Mouse (Mus musculus): ENCODE measurements around the gene Gnl2. TPM values are rescaled to one million over a fixed set of nuclear protein-coding genes. Genes with fewer than 3 reads are reported as not detected.
A peak's percentile ranks its signal among the peaks of the same experiment; 100 is the strongest.

Gnl2 gene
- 10 to 100 TPM; 39.9 to 44.3 TPM for total RNA-seq (2021)

GRCm38 (mm10) chr4:125015806-125016635 is at the start of gene Gnl2:
Gene Gnl2, plus strand, starts transcription at chr4:125016585.
- peak; percentile 49 for DNase-seq

GRCm38 (mm10) chr4:124968711-124969110 is 47.7 kb upstream of the Gnl2 start:
- no peak for DNase-seq

GRCm38 (mm10) chr4:124969219-124969848 is 47.1 kb upstream of the Gnl2 start:
- DNase-seq: no peak

GRCm38 (mm10) chr4:124970194-124970593 is 46.2 kb upstream of the Gnl2 start:
- no peak for DNase-seq

GRCm38 (mm10) chr4:124970677-124971076 is 45.7 kb upstream of the Gnl2 start:
- no peak for DNase-seq

GRCm38 (mm10) chr4:124971094-124971493 is 45.3 kb upstream of the Gnl2 start:
- DNase-seq: no peak

GRCm38 (mm10) chr4:124972316-124972715 is 44.1 kb upstream of the Gnl2 start:
- no peak for DNase-seq

GRCm38 (mm10) chr4:124973296-124973695 is 43.1 kb upstream of the Gnl2 start:
- DNase-seq: no peak

- no peak for DNase-seq
Measured at GRCm38 (mm10) chr4:124978201-124978600, 38.2 kb upstream of the Gnl2 start.

- DNase-seq: no peak
Measured at GRCm38 (mm10) chr4:124983893-124984526, 32.4 kb upstream of the Gnl2 start.

- no peak for DNase-seq
Measured at GRCm38 (mm10) chr4:124984871-124985670, 31.3 kb upstream of the Gnl2 start.

- peak; percentile 27 for DNase-seq
Measured at GRCm38 (mm10) chr4:124985671-124986602, 30.4 kb upstream of the Gnl2 start, which contains the start of gene Rspo1. Gene Rspo1, plus strand, starts transcription at chr4:124986430.

GRCm38 (mm10) chr4:124986739-124987710 is 29.4 kb upstream of the Gnl2 start:
- no peak for DNase-seq

GRCm38 (mm10) chr4:124987711-124988097 is 28.7 kb upstream of the Gnl2 start:
- no peak for DNase-seq

GRCm38 (mm10) chr4:124988382-124988781 is 28.0 kb upstream of the Gnl2 start:
- DNase-seq: no peak

GRCm38 (mm10) chr4:124989787-124990253 is 26.6 kb upstream of the Gnl2 start:
- no peak for DNase-seq

- DNase-seq: no peak
Measured at GRCm38 (mm10) chr4:124990325-124990724, 26.1 kb upstream of the Gnl2 start.

- DNase-seq: no peak
Measured at GRCm38 (mm10) chr4:124997479-124998147, 18.8 kb upstream of the Gnl2 start.

- DNase-seq: no peak
Measured at GRCm38 (mm10) chr4:124999548-124999947, 16.8 kb upstream of the Gnl2 start.

Data from heart, postnatal 4 days (tissue).